Mouse (Mus musculus): ENCODE results near the gene 2210408I21Rik. TPM values are rescaled to one million over a fixed set of nuclear protein-coding genes. Genes with fewer than 3 reads are reported as not detected.

2210408I21Rik gene
- total and polyA plus RNA-seq, 3 experiments = 0.78 to 5.2 (median 4.8) TPM

DNA sequence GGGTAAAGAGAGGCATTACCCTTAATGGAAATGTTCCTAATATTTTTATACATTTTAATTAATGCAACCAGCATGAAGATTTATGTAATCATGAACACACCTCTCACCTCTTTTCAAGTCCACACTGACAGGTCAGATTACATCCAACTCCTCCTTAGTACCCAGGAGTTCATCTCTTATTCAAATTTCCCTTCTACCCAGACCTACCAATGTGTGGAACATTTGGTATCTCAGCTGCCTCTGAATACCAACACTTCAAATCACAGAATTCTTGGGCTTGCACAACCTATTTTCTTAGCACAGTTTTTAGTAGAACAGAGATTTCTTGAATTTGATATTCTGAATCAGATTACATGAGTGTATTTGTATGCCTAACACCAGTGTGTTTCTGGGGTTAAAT, 394.4 kb downstream of the 2210408I21Rik start:
- Histone ChIP-seq H3K27me3 (ENCODE audit: control insufficient read depth, insufficient read depth, low read length) (no peaks in the 10 kb centered on the region), H3K4me3 (no peak overlapping the region), H3K27ac (no peak overlapping the region), H3K79me2 (replicated peaks; ENCODE audit: control insufficient read depth, insufficient read depth, low read length) (no peaks in the 10 kb centered on the region), H3K4me1 (ENCODE audit: control insufficient read depth, insufficient read depth, low read length) (no peaks in the 10 kb centered on the region), H3K36me3 (ENCODE audit: control insufficient read depth, insufficient read depth, low read length) (no peaks in the 10 kb centered on the region), H3K9ac (ENCODE audit: low read depth, low read length) (no peak overlapping the region)
- intact Hi-C loops (cut with DNase I) = no loop called here
- no peak for DNase-seq
- TF ChIP-seq EP300 (IDR thresholded peaks at IDR 0.05; ENCODE audit: insufficient read depth, low read depth, low read length) = no peak
- TF ChIP-seq POLR2A (IDR thresholded peaks at IDR 0.05; ENCODE audit: insufficient read depth, low read depth, low read length) = no peak

DNA sequence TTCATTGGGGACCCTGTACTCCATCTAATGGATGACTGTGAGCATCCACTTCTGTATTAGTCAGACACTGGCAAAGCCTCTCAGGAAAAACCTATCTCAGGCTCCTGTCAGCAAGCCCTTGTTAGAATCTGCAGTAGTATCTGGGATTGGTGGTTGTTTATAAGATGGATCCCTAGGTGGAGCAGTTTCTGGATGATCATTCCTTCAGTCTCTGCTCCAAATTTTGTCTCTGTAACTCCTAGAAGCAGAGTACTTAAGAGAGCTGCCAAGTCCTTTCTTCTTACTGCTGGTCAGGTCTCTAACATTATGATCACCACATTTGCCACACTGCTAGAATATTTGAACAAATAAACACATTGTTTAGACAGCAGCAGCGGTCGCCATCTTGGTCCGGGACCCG, 402.1 kb downstream of the 2210408I21Rik start:
- DNase-seq = no peak
- intact Hi-C loops (cut with DNase I) = no loop called here
- Histone ChIP-seq H3K4me3 (no peak overlapping the region), H3K27me3 (ENCODE audit: control insufficient read depth, insufficient read depth, low read length) (no peaks in the 10 kb centered on the region), H3K36me3 (ENCODE audit: control insufficient read depth, insufficient read depth, low read length) (no peaks in the 10 kb centered on the region), H3K4me1 (ENCODE audit: control insufficient read depth, insufficient read depth, low read length) (no peaks in the 10 kb centered on the region), H3K9ac (ENCODE audit: low read depth, low read length) (no peak overlapping the region), H3K27ac (no peak overlapping the region), H3K79me2 (replicated peaks; ENCODE audit: control insufficient read depth, insufficient read depth, low read length) (no peaks in the 10 kb centered on the region)
- no peak for TF ChIP-seq POLR2A (IDR thresholded peaks at IDR 0.05; ENCODE audit: insufficient read depth, low read depth, low read length)
- TF ChIP-seq EP300 (IDR thresholded peaks at IDR 0.05; ENCODE audit: insufficient read depth, low read depth, low read length) = no peak
- no peak for TF ChIP-seq CTCF (IDR thresholded peaks at IDR 0.05)
- 91% methylated on average over 4 of the region's 4 CpGs for WGBS

DNA sequence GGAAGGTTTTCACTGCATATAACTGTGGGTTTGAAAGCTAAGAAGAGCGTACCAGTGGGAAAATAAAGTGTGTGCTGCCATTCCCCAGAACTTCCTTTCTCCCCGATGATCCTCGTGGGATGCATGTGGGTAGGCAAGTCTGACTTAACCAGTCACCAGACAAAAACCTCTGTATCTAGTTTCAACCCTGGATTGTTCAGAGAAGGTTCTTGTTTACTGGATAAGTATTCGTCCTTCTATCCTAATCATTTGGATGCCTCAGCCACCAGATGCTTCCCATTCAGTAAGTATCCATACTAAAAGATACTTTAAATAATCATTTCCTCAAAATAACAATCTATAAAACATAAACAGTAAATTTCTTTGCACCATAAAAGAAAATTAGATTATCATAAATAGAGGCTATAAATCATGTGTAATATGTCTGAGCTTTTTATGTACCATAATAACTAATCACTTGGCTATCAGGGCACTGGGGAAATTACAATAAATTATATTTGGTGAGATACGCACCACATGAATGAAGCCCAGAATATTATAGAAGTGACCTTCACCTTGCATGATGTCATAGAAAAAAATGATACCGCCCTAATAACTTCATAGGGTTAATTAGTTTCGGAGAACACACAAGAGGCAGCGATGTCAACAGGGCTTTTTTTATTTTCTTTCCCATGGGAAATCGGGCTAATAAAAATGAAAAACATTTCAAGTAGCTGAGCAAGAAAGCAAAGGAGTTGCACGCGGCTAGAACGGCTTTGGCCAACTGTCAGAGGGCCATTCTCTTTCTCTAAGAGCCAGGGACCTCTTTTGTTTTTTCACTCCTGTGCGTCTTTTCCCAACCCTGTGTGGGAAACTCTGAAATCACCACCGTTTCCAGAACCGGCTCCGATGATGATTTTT, 412.4 kb downstream of the 2210408I21Rik start:
- H3K4me1 ChIP-seq (ENCODE audit: control insufficient read depth, insufficient read depth, low read length) = no peaks in the 10 kb centered on the region
- WGBS = 52% methylated on average over 16 of the region's 16 CpGs
- H3K36me3 ChIP-seq (ENCODE audit: control insufficient read depth, insufficient read depth, low read length) = no peaks in the 10 kb centered on the region
- DNase-seq = no peak
- no peak for TF ChIP-seq EP300 (IDR thresholded peaks at IDR 0.05; ENCODE audit: insufficient read depth, low read depth, low read length)
- TF ChIP-seq POLR2A (IDR thresholded peaks at IDR 0.05; ENCODE audit: insufficient read depth, low read depth, low read length) = no peak
- no peak for TF ChIP-seq CTCF (IDR thresholded peaks at IDR 0.05)
- no peaks in the 10 kb centered on the region for H3K27me3 ChIP-seq (ENCODE audit: control insufficient read depth, insufficient read depth, low read length)
- H3K79me2 ChIP-seq (replicated peaks; ENCODE audit: control insufficient read depth, insufficient read depth, low read length) = no peaks in the 10 kb centered on the region
- no peak overlapping the region for H3K4me3 ChIP-seq
- intact Hi-C loops (cut with DNase I) = no loop called here
- H3K9ac ChIP-seq (ENCODE audit: low read depth, low read length) = no peak overlapping the region
- no peak overlapping the region for H3K27ac ChIP-seq

DNA sequence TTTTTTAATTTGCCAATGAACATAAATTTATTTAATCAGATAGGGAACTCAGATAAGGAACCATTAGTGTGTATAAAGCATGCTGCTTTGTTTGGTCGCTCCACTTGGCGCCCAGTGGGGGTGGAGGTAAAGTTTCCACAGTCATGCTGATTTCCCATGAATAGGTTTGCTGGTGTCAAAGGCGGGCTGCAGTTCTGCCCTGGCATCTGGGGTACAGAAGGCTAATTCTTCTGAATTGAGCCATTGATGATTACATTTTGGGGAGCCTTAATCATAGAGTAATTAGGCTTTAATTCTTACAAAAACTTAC, 413.0 kb downstream of the 2210408I21Rik start:
- 25% methylated on average over 3 of the region's 3 CpGs for WGBS
- Histone ChIP-seq H3K79me2 (replicated peaks; ENCODE audit: control insufficient read depth, insufficient read depth, low read length) (no peaks in the 10 kb centered on the region), H3K4me1 (ENCODE audit: control insufficient read depth, insufficient read depth, low read length) (no peaks in the 10 kb centered on the region), H3K27me3 (ENCODE audit: control insufficient read depth, insufficient read depth, low read length) (no peaks in the 10 kb centered on the region), H3K4me3 (no peak overlapping the region), H3K36me3 (ENCODE audit: control insufficient read depth, insufficient read depth, low read length) (no peaks in the 10 kb centered on the region), H3K27ac (no peak overlapping the region), H3K9ac (ENCODE audit: low read depth, low read length) (no peak overlapping the region)
- DNase-seq = no peak
- TF ChIP-seq POLR2A (IDR thresholded peaks at IDR 0.05; ENCODE audit: insufficient read depth, low read depth, low read length) (no peak), EP300 (IDR thresholded peaks at IDR 0.05; ENCODE audit: insufficient read depth, low read depth, low read length) (no peak), CTCF (IDR thresholded peaks at IDR 0.05) (no peak)
- intact Hi-C loops (cut with DNase I) = no loop called here

DNA sequence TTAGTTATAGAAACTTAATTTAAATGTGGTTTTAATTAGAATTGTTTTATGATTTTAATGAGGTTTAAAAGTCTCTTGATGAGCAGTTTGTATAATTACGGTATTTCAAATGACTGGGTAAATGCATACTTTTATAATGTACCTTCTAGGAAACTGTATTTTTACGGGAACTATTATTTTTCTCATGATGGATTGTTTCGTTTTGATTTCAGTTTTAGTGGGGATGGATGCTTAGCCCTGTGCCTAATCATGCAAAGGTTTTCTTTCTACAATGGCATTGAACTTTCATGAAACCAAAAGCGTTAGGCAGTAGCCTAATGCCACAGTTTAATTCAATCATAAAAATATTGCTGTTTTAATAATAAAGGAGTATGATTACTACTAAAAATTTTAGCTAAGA, 413.4 kb downstream of the 2210408I21Rik start:
- WGBS = 83% methylated on average over 4 of the region's 4 CpGs
- Histone ChIP-seq H3K4me1 (ENCODE audit: control insufficient read depth, insufficient read depth, low read length) (no peaks in the 10 kb centered on the region), H3K9ac (ENCODE audit: low read depth, low read length) (no peak overlapping the region), H3K79me2 (replicated peaks; ENCODE audit: control insufficient read depth, insufficient read depth, low read length) (no peaks in the 10 kb centered on the region), H3K4me3 (no peak overlapping the region), H3K27me3 (ENCODE audit: control insufficient read depth, insufficient read depth, low read length) (no peaks in the 10 kb centered on the region), H3K36me3 (ENCODE audit: control insufficient read depth, insufficient read depth, low read length) (no peaks in the 10 kb centered on the region), H3K27ac (no peak overlapping the region)
- intact Hi-C loops (cut with DNase I) = no loop called here
- no peak for DNase-seq
- TF ChIP-seq CTCF (IDR thresholded peaks at IDR 0.05) = no peak
- TF ChIP-seq EP300 (IDR thresholded peaks at IDR 0.05; ENCODE audit: insufficient read depth, low read depth, low read length) = no peak
- TF ChIP-seq POLR2A (IDR thresholded peaks at IDR 0.05; ENCODE audit: insufficient read depth, low read depth, low read length) = no peak

DNA sequence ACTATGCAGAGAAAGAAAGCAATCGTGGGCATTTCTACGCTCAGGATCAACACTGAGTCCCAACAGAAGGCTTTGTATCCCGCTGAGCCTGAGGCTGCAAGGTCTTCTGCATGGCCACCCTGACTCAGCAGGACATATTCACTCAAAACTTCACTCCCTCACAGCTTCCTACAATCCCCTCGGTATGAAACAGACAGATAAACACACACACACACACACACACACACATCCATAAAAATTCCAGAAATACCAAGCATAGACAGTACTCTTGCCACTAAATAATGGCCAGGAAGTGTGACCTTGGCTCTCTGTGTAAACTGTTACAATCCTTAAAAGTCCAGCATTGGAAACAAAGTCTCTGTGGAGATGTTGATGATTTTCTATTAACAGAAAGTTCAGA, 458.7 kb downstream of the 2210408I21Rik start:
- Histone ChIP-seq H3K27ac (no peak overlapping the region), H3K9ac (ENCODE audit: low read depth, low read length) (no peak overlapping the region), H3K36me3 (ENCODE audit: control insufficient read depth, insufficient read depth, low read length) (no peaks in the 10 kb centered on the region), H3K79me2 (replicated peaks; ENCODE audit: control insufficient read depth, insufficient read depth, low read length) (no peaks in the 10 kb centered on the region), H3K4me1 (ENCODE audit: control insufficient read depth, insufficient read depth, low read length) (no peaks in the 10 kb centered on the region), H3K27me3 (ENCODE audit: control insufficient read depth, insufficient read depth, low read length) (no peaks in the 10 kb centered on the region), H3K4me3 (no peak overlapping the region)
- intact Hi-C loops (cut with DNase I) = no loop called here
- whole genome bisulfite sequencing = 60% methylated on average over 4 of the region's 4 CpGs
- no peak for DNase-seq
- TF ChIP-seq CTCF (IDR thresholded peaks at IDR 0.05) (no peak), EP300 (IDR thresholded peaks at IDR 0.05; ENCODE audit: insufficient read depth, low read depth, low read length) (no peak), POLR2A (IDR thresholded peaks at IDR 0.05; ENCODE audit: insufficient read depth, low read depth, low read length) (no peak)

Data from heart, adult 2 months (tissue).